Mouse (Mus musculus) frontal cortex, adult (tissue): ENCODE data around the gene Kcnn3.

Experiments
- ATAC-seq: cut with Nextera tagmentation; 2 replicates; pipeline ENCODE4 v1.9.2; 2017; ENCODE audit warnings: mild to moderate bottlenecking, moderate library complexity, mixed read lengths; ENCODE audit not compliant: low TSS enrichment

The Kcnn3 gene

DNA sequence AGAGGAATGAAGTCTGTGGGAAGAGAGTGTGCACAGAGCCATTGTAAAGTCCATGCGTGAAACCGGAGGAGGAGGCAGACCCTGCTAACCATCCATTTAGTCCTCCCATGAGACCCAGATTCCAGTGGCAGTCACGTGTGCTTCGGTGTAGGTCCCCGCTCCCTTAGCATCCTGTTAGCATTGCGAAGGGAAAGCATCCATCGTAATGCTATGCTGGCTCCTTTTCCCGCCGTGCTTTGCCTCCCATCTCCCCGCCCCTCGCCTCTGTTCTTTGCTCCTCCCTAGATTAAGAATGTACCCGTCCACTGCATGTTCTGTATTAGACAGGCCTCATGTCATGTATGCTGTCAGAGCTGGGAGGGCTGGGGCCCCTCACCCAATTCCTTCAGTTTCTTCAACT is 144.8 kb downstream of the Kcnn3 start:
- no peak for ATAC-seq

DNA sequence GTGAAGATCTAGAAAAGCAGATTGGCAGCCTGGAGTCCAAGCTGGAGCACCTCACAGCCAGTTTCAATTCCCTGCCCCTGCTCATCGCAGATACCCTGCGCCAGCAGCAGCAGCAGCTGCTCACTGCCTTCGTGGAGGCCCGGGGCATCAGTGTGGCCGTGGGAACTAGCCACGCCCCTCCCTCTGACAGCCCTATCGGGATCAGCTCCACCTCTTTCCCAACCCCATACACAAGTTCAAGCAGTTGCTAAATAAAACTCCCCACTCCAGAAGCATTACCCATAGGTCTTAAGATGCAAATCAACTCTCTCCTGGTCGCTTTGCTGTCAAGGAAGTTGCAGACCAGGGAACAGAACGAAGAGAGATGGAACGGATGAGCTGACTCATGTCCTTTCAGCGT is 147.2 kb downstream of the Kcnn3 start:
- ATAC-seq, result peak; percentile 34; the same call in 1 of the 2 replicates

DNA sequence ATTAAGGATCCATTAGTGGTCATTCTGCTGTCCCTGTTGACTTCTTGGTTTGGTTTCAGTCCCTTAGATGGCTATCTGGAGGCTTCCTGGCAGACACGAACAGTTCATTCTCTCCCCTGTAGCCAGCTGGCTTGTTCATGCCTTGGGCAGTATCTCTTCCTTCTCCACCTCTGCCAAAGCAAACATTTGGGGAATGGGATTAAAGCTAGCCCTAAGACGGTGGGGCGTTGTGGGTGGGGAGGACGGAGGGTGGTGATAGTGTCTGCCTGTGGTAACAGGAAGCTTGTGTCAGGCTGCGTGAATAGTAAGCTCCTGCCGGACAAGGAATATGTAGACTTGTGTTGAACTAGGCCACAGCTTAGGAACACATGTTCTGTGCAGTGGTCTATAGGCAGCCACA is 151.4 kb downstream of the Kcnn3 start:
- ATAC-seq, result no peak

DNA sequence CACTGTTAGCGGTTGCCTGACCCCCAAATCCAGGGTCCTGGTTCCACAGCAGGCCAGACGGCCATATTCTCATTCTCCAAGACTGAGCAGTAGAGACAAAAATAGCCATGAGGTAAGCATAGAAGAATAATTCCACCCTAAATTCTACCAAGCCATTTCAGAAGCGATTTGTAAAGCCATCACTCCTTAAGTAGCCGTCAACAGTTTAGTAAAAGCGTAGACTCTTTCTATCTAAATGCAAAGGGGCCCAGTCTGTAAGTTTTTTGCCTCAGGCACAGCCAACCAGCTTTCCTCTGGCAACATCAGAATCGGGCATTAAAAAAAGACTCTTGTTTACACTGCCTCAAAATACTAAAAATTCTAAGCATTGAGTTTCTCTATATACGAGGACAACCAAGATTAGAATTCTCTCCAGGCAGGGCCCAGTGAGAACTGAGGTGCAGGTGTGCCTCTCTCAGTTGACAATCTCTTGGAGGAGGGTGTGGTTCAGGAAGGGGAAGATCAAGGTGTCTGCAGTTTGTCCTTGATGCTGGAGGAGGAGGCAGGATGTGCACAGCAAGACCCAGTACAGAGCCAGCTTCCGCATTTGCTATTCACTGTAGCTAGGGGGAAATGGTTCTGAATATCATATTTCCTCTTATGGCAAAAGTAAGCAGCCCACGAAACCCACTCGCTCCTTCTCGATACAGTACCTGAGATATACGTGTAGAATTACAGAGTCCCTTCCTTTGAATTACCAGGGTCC is 152.8 kb downstream of the Kcnn3 start:
- no peak for ATAC-seq

DNA sequence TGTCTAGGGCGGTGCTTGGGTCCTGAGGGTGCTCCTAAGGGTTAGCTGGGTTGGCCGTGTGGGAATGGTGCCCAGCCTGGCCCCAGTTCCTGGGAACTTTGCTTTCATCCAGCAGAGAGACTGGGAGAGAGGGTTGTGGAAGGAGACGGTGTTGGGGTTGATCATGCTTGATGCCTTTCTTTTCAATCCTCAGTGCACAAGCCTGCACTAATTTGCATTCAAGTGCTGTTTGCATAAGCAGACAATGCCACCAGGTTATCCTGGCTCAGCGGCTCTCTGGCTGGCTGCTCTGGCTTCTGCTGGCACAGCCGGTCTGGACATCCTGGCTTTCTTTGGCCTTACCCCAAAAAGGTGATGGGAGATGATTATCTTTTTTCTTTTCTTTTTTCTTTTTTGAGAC is 157.7 kb downstream of the Kcnn3 start:
- no peak for ATAC-seq

DNA sequence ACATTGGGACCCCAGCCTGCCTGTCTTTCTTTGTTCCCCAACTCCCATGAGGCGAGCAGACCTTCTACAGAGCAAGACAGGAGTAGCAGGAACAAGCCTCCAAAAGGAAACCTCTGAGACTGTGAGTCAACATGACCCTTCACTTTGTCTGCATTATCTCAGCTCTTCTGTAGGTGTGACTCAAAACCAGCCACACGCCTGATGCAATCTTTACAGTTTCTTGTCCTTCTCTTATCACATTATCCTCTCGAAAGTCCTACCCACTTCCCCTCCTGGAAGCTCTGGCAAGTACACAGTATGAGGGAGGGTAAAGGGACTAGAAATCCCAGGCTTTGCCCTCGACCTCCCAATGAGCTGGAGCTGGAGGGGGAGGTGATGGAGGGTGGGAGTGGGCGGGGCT is 166.1 kb downstream of the Kcnn3 start:
- no peak for ATAC-seq

DNA sequence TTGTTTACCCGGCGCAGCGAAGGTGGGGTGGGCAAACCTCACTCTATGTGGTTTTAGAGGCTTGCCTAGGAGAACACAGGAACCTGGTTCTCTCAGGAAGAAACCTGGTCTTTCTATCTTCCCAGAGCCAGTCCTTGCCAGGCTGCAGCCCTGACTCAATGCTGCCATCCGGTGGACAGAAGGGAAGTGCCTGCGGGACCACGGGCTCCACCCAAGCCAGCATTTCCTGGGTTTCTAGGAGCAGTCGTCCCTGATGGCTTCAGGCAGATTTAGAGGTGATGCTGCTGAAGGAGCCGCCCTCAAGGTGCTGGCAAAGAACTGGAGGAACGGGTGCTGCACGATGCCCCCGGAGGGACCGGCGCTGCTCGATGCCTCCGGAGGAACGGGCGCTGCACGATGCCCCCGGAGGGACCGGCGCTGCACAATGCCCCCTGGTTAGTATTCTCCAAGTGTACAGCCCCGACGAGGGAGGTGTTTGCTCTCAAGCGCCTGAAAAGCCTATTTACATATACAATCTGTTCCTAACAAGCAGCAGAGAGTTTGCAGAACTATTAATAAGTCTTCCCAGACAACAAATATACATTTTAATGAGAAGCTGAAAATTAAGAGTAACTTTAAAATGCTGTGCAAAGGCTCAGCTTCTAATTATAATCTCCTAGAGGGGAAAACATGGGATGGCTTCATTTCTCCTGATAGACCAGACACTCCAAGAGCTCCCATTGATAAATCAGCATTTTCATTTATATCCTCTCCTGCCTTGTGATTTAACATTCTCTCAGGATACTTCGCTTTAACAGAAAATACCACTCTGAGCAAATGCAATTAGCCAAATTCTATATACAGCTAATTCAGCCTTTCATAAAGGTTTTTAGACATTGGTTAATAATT is 169.0 kb downstream of the Kcnn3 start:
- ATAC-seq, result peak; percentile 100

DNA sequence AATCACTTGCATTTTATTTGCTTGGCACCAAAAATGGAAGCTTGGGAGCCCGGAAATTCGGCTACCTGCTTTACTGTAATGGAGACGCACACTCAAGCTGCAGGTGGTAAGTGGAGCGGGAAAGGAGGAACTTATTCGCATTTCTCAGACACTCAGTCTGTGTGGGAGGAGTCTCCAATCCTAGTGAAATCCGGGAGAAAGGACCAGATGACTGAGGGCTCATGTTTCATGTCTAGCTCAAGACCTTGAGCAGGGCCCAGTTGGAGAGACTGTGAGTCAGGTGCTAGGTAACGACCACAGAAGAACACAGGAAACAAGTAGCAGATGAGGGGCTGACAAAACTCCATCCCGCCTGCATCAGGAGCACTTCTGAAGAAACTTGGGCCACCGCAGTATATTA is 171.8 kb downstream of the Kcnn3 start:
- no peak for ATAC-seq

DNA sequence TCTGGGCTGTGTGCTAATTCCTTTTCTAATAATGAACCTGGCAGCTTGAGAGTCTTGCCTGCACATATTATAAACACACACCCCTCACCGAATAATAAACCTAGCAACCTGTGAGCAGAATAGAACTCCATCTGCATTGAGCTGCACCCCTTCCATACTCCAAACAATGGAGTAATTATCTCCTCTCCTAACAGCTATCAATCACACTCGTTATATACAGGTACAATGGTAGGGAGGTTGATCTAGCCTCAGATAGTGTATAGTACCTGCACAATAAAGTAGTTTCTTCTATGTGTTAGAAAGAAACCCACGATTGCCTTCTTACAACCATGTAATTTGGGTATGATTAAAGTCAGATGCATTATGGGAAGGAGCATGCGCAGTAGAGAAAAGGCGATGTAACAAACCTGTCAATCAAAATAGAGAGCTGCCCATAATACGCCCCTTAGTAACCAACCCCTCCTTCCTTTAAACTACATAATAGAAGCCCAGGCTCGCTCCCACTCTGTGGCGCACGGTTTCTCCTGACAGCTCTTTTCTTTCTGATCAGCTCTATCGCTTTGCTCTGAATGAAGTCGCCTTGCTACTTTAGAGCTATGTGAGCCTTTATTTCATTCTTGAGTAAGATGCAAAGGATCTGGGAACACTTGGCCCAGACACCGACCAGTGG is 176.3 kb downstream of the Kcnn3 start:
- peak; percentile 85 for ATAC-seq

DNA sequence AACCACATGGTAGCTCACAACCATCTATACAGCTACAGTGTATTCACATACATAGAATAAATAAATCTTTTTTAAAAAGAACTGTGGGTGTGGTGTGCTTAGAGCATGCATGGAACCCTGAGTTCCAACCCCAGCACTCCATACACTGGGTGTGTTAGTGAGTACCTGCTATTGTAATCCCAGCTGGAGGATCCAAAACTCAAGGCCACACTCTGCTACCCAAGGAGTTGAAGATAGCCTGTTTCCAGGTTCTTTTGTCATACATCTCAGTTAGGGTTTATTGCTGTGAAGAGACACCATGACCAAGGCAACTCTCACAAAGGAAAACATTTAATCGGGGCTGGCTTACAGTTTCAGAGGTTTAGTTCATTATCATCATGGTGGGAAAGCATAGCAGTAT is 179.0 kb downstream of the Kcnn3 start:
- no peak for ATAC-seq

DNA sequence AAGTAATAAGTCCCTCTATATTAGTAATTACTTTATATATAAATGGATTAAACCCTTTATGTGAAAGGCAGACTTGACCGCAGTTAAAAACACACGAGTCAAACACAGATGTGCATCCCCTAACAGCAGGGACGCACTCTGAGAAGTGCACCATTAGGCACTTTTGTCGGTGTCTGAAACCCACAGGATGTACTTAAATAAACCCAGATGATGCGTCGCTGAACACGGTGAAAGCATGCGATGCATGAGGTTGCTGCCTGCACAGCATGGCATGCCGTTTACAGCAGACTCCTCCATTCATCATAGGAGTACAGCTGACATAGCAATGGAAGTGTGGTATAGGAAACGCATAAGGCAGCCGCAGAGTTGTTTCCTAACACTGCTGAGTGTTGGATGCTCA is 180.5 kb downstream of the Kcnn3 start:
- ATAC-seq, result no peak

DNA sequence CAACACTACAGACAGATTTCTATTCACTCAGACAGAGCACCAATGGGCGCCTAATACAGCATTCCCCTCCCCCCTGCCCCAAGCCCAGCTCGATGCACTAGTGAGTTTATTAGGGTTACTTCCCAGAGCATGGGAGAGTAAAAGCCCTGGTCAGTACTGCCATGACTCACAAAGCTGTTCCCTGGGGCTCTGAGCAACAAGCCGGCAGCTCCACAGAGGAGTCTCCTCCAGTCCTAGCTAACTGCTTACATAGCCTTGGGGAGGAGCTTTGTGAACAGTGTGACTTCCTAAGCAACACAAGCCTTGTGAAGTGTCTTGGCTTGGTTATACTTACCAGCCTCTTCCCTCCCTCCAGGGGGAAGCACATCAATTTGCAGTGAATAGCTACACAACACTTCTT is 183.6 kb downstream of the Kcnn3 start:
- ATAC-seq, result no peak

DNA sequence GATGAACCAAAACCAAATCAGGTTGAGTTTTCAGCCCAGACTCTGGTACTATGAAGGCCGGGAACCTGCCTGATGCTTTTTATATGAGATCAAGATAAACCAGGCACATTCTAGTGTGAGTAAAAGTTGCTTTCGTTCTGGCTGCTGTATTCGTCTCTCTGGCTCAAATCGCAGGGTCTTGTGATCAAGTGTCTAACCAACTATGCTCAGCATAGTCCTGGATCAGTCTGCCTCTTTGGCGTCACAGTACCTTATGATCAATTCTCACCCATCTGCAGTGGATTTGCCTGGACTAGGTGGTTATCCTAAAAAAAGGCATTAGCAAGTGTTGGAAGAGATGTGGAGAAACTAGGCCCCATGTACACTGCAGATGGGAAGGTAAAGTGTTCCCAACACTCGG is 184.1 kb downstream of the Kcnn3 start:
- ATAC-seq, result no peak

DNA sequence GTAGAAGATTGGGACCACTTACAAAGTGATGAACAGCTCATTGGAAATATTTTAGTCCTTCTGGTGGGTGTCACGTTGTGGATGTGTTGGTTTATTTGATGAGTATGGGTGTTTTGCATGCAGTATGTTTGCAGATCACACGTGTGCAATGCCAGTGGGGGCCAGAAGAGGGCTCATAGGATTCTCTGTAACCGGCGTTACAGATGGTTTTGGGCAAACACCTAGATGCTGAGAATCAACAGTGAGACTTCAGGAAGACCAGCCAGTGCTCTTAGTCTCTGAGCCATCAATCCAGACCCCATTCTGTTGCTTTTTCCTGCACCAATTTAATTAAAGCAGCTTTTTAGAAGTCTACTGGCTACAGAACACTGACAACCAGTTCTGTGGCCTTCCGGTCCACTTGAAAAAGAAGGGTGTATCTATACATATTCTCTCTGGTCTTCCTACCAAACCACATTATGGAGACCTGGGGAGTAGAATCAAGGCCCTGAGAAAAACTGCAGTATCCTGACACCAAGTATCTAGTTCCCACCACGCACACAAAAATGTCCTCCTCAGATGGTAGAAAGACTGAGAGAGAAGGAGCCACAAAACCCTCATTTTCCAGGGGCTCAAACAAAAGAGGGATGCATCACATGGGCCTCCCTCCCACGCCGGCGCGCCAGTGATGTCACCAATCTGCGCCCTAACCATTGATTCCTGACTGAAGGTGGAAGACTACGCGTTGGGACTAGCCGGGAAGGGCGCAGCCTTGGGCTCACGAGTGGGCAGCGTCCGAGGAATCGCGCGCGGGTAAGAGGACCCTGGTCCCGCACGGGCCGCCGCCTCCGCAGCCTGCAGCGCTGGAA is 194.6 kb downstream of the Kcnn3 start, which contains the start of gene Adar:
Adar (plus strand) TSS at position 664 of the 848 bp plus-strand sequence.
- peak; percentile 74 for ATAC-seq

DNA sequence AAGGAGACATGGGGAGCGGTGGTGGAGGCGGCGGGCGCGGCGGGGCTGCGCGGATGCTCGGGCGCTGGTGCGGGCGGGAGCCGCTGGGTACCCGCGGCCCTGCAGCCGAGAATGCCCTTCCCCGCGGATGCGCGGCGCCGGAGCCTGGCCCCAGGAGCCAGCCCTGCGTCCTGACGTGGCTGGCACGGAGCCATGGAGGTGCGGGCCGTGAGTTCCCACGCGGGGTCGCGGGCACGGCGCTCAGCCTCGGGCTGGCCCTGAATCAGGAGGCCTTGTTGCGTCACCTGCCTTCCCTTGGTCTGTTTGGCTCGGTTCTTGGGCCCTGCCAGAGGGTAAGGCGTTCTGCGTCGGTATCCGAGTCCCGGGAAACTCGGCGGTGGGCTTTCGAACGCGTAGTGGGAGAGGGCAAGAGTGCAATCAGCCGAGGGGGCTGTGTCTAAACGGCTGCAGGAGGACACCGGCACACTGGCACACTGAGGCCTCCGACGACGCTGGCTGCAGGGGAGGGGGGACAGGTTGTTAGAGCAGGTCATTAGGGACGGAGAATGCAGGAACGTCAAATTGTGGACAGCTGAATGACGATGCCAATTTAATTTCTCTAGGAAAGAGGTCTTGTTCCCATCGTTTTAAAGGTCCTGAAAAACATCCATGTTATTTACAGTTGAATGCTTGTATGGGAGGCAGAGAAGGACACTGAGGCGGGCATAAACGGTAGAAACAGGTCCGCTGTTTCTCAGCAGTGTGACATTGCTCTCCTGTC is 195.4 kb downstream of the Kcnn3 start:
- peak; percentile 56 for ATAC-seq

DNA sequence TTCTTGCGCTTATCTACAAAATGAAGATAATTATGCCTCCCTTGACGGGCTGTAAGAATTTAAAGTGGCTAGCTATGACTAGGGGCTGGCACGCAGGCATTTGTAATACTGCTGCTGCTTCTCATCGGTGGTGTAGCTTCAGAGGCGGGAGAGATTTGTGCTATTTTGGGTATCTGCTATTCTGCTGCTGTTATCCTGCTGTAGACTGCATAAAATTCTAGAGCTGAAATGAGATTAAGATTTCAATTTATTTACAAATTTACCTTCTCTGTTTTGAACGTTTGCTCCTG is 195.9 kb downstream of the Kcnn3 start:
- peak; percentile 59 for ATAC-seq

DNA sequence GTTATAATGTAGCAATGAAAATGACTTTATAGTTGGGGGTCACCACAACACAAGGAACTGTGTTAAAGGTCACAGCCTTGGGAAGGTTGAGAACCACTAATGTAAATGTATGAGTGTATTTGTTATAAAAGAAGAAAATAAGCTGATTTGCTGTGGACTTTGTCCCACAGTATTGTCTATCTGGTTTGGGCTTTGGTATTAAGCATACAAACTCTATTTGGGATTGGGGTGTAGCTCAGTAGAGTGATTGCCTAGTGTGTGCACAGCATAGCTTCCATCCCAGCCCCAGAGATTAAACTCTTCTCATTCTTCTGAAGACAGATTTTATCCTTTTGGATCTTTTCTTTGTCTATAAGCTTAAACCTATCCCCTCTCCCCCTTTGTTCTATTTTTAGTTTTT is 202.1 kb downstream of the Kcnn3 start:
- ATAC-seq, result no peak

DNA sequence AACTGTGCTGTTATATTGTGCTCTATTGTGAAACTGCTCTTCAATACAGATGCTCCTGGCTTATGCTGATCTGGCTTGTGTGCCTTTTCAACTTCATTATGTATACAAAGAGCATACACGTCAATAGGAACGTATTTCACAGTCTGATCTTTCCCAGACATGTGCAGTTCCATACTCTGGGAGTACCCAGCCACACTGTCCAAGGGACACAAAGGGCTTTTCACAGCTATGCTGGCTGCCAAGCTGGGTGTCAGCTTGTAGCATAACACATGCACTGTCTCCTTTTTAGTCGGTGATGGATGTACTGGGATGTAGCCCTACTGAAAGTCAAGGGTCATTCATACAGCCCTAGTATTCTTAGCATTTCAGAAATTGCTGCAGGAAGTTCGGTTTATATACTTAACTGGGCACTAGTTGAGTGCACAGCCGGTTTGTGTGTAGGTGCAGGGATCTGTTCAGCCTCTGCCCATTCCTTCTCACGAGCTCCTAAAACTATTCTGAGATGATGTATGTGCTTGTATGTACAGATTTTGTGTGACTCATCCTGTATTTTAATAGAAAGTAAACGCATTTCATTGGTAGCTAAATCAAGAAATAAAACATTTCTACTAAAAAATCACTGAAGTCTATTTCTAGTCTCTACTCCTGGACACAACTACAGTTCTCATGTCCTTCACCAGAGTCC is 203.6 kb downstream of the Kcnn3 start:
- peak; percentile 88 for ATAC-seq
